Mouse (Mus musculus): ENCODE data around the gene H60b. TPM values are rescaled to one million over a fixed set of nuclear protein-coding genes. Genes with fewer than 3 reads are reported as not detected.

H60b gene
- total RNA-seq, 2 experiments from 2014 or later = not detected

Other genes with a start within 250 kb of the H60b start
- not detected for gene 4930444G20Rik, start 90.5 kb upstream of the H60b start, total RNA-seq (2021)
- 1 to 10 TPM in 1 of 2 experiments, under 1 TPM in 1; 1.00 to 2.0 TPM for gene E030030I06Rik, start 9.3 kb upstream of the H60b start, total RNA-seq (2021)
- gene Raet1e, start within 50 bp of the H60b start, total RNA-seq (2021) = not detected
- not detected for gene Raet1d, start 202.0 kb downstream of the H60b start, total RNA-seq (2021)

Measured in heart, postnatal 36 days (tissue).